Mouse (Mus musculus) ES-E14 (cell line): ENCODE measurements around the gene Gpc6.

Experiments used
- CHD2 ChIP-seq: IDR thresholded peaks from 2 replicates; pipeline ENCODE4 v1.6.1; 2014; ENCODE audit warnings: mild to moderate bottlenecking, low read depth, low read length, inconsistent platforms
- HCFC1 ChIP-seq: IDR thresholded peaks from 2 replicates; pipeline ENCODE4 v1.6.1; 2012; ENCODE audit warnings: low read length, inconsistent platforms, borderline replicate concordance; ENCODE audit not compliant: insufficient read depth
- MAFK ChIP-seq: IDR thresholded peaks from 2 replicates; pipeline ENCODE4 v1.6.1; 2014; ENCODE audit warnings: mild to moderate bottlenecking, low read depth, low read length, inconsistent platforms; ENCODE audit not compliant: insufficient read depth
- ZC3H11A ChIP-seq: IDR thresholded peaks from 2 replicates; pipeline ENCODE4 v1.6.1; 2012; ENCODE audit warnings: low read depth, mild to moderate bottlenecking, inconsistent platforms, low read length, borderline replicate concordance
- ZNF384 ChIP-seq: IDR thresholded peaks from 2 replicates; pipeline ENCODE4 v1.6.1; 2012; ENCODE audit warnings: low read depth, low read length, inconsistent platforms

DNA sequence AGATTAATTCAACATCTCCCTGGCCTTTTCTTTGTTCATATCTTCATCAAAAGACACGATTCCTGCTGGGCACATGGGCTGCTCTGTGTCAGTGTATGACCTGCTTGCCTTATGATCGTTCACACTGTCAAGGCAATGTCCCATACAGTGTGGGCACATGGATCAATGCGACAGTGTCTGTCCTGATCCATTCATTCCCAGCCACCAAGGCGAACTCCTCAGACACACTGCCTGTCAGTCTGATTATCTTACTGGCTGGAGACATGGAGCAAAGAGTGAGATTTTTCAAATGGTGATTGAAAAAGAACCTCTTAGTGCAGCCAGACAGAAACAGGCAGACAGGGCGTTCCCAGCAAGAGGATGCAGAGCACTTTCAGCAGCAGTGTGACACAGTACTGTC lies 143.1 kb downstream of the Gpc6 start:
- no peak for TF ChIP-seq ZC3H11A
- no peak for TF ChIP-seq MAFK
- TF ChIP-seq CHD2 = no peak
- no peak for TF ChIP-seq HCFC1
- TF ChIP-seq ZNF384 = no peak
